Comparison of ENCODE assay signal across 8 mouse cellular contexts in genomic region chr4:83524843-83525689, GRCm38 (mm10). TPM values are rescaled to one million over a fixed set of nuclear protein-coding genes. Genes with fewer than 3 reads are reported as not detected.
DNase-seq lines count a peak whose midpoint lies in the region; ATAC-seq and TF ChIP-seq lines count a peak whose summit lies in the region.

Gene Ccdc171, plus strand, starts transcription at chr4:83525545.

- peak; percentile 69 for DNase-seq in Patski (ENCODE audit: low read depth, low spot score)
- peak; percentile 96 to 97 for DNase-seq in cerebellum, postnatal 14 days
- peak; percentile 77 to 87 for DNase-seq in frontal cortex, postnatal 25 days (ENCODE audit: low spot score in 2 of 2)
- peak; percentile 88 for DNase-seq in left cerebral cortex, adult 11 months (ENCODE audit: low spot score)
- peak; percentile 97 for DNase-seq in lung, postnatal 4 days
- DNase-seq in retina, postnatal 7 days (ENCODE audit: low read depth, low spot score) = peak; percentile 96
- DNase-seq in urinary bladder, adult 2 months (ENCODE audit: low spot score) = peak; percentile 89

- peak; percentile 96 for ATAC-seq in Patski
- ATAC-seq in hindbrain, embryonic 15.5 days (ENCODE audit: low FRiP score, low read depth) = peak; percentile 96

- in situ Hi-C loops in Patski (cut with MboI; ENCODE audit: low pct_unique_long_range_greater_than_20kb) = no loop called here

- H3K36me3 ChIP-seq in hindbrain, embryonic 15.5 days = no peaks in the 10 kb centered on the region

- no peaks in the 10 kb centered on the region for H3K27me3 ChIP-seq in Patski
- H3K27me3 ChIP-seq in hindbrain, embryonic 15.5 days = no peaks in the 10 kb centered on the region

- POLR2A ChIA-PET in Patski (lab: Charles Lee) = interaction anchor here (0.6 to 0.8 kb wide), 4 partner anchors 9 to 1053 kb away, joined by 3 to 4 read pairs (median 3); no protein-coding TSS in a partner anchor

- under 1% methylated on average over 71 of the region's 73 CpGs for WGBS in hindbrain, embryonic 15.5 days

- H3K4me3 ChIP-seq in hindbrain, embryonic 15.5 days = peak within 1 kb of the TSS; percentile 92

- peaks cover 23% of the 10 kb centered on the region for H3K4me1 ChIP-seq in hindbrain, embryonic 15.5 days (replicated peaks)

- TF ChIP-seq CTCF in Patski (IDR thresholded peaks at IDR 0.05) = no peak

- H3K9me3 ChIP-seq in hindbrain, embryonic 15.5 days = no peaks in the 10 kb centered on the region

- H3K4me2 ChIP-seq in hindbrain, embryonic 15.5 days = peak within 1 kb of the TSS; percentile 95

- CTCF ChIA-PET in Patski (lab: Charles Lee) = interaction anchor here (1.0 to 1.9 kb wide), 4 partner anchors 21 to 263 kb away, joined by 3 to 8 read pairs (median 3); no protein-coding TSS in a partner anchor

- peak within 1 kb of the TSS; percentile 96 for H3K9ac ChIP-seq in hindbrain, embryonic 15.5 days

- peak within 1 kb of the TSS; percentile 100 for H3K27ac ChIP-seq in hindbrain, embryonic 15.5 days (replicated peaks)

RNA-seq across cellular contexts. Expression of gene Ccdc171, which starts in this region (rescaled TPM):
- 2.1 TPM for polyA plus RNA-seq in Patski (2021)
- polyA plus RNA-seq in hindbrain, embryonic 15.5 days (2015; fragmentation: Nextera tagmentation; extraction: Ambion mirVana) = 4.0 and 4.4 TPM in 2 replicates
- polyA plus RNA-seq in urinary bladder, adult 2 months (2012; rRNA removed) = 2.9 TPM in 2 replicates

Comparison
In these comparisons a context has a peak if more than half of its experiments do, and no peak if none do; other contexts are left out.
1. Peak in every context shown above with its lines: DNase-seq, ATAC-seq, H3K4me3 ChIP-seq and H3K27ac ChIP-seq.